Mouse (Mus musculus): Measurements from ENCODE around the gene Tha1.
"Not testable (repeated sequence)": the region's sequence is repeated elsewhere in the genome, so short reads cannot be mapped to it uniquely, and the experiment has no call there.

Gene Tha1

DNA sequence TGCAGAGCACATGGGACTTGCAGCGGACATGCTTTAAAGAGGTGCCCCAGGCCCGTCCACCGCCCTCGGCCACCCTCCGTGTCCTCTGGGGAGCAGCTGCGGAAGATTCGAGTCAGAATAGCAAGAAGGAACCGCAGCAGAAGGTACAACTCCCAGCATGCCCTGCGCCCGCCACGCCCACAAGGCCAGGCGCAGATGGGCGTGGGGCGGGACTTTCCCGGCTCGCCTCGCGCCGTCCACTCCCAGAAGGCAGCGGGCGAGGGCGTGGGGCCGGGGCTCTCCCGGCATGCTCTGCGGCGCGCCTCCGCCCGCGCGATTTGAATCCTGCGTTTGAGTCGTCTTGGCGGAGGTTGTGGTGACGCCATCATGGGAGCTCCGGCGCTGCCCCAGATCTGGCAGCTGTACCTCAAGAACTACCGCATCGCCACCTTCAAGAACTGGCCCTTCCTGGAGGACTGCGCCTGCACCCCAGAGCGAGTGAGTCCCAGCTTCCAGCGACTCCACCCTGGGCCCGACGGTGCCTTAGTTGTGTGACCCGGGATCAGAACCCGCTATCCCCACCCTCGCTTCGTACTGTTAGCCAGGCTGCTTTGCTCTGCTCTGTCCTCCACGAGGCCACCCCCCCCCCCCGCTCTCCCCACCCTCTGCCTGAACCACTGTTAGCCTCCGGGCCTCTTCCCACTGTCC is 24.2 kb downstream of the Tha1 start, which contains the start of gene Birc5:
TSS of gene Birc5 (plus strand) at position 267 of the 687 bp plus-strand sequence.
- DNase-seq (ENCODE audit: low read depth, low spot score), result peak; percentile 95

DNA sequence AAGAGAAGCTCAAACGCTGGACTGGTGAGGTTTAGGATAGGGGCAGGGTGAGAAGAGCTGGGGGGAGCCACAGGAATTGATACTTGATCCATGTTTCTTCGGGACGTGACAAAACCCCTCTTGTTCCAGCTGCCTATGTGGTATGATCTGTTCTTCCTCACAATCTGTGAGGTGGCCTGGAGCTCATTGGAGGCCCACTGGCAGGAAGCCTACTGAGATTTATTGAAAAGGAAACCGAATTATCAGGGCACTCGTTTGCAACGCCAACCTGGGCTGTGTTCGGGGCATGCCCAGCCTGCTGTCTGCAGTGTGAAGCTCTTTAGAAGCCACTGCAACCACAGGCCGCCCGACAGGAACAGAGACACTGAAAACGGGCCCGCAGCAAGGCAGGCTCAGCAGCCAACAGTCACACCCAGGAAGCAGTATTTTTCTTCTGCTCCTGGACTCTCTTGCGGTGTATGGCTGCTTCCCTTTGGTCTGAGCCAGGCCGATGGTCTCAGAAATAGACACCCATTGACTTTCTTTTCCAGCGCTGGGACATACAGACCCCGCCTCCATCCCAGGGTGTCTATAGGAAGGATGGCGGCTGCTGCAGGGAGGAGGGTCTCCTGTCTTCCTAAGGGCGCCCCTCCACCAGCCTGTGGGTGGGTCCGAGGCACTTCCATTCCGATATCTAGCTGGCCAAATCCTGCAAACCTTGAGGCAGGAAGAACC is 24.9 kb downstream of the Tha1 start:
- DNase-seq (ENCODE audit: low read depth, low spot score), result no peak

- DNase-seq (ENCODE audit: low read depth, low spot score), result no peak
Measured at GRCm38 (mm10) chr11:117847593-117848215, 25.6 kb downstream of the Tha1 start.

DNA sequence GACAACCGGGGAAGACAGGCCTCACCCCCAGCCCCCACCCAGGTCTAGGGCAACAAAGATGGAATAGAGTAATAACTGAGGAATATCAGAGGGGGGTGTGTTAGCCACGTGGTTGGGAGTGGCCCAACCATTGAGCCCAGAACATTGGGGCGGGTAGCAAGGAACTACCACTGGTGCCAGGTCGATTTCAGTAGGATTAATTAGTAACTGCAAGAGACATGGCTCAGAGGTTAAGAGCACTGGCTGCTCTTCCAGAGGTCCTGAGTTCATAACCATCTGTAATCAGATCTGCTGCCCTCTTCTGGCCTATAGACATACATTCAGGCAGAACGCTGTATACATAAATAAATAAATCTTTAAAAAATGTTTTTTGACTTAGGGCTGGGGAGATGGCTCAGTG is 26.6 kb downstream of the Tha1 start:
- no peak for DNase-seq (ENCODE audit: low read depth, low spot score)

DNA sequence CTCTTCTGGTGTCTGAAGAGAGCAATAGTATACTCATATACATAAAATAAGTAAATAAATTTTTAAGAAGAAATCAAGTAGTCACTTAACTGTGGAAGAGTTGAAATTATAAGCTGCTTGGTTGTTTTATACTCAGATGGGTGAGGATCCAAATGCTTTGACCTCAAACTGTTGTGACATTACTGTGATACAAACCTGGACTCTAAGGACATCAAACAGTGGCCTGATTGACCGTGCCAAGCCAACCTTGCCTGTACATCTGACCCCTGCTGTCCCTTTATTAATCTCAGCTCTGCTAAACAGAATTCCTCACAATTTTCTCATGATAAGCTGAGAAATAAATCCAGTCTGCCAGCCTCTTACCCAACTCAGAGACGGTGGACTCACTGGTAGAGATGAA is 27.6 kb downstream of the Tha1 start:
- DNase-seq (ENCODE audit: low read depth, low spot score), result no peak

GRCm38 (mm10) chr11:117844997-117845396 is 28.3 kb downstream of the Tha1 start:
- DNase-seq (ENCODE audit: low read depth, low spot score), result no peak

- no peak for DNase-seq (ENCODE audit: low read depth, low spot score)
Measured at GRCm38 (mm10) chr11:117843434-117843833, 29.8 kb downstream of the Tha1 start.

DNA sequence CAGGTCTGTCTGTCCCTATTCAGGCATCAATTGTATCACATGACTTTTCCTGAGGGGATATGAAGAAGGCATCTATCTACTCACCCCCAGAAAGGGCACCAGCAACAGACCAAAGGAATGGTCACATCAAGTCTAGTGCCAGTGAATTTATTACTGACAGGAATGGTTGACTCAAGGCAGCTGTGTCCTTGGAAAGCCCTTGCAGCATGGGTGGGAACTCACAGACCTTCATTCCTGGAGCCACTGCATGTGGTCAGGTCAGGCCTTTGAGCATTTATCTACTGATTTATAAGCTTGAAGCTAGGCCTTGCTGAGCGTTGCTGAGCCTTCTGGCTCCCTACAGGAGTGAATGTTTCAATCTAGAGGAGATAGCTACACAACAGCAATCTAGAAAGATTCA is 32.4 kb downstream of the Tha1 start:
- no peak for DNase-seq (ENCODE audit: low read depth, low spot score)

- DNase-seq (ENCODE audit: low read depth, low spot score), result no peak
Measured at GRCm38 (mm10) chr11:117839021-117839420, 34.3 kb downstream of the Tha1 start.

DNA sequence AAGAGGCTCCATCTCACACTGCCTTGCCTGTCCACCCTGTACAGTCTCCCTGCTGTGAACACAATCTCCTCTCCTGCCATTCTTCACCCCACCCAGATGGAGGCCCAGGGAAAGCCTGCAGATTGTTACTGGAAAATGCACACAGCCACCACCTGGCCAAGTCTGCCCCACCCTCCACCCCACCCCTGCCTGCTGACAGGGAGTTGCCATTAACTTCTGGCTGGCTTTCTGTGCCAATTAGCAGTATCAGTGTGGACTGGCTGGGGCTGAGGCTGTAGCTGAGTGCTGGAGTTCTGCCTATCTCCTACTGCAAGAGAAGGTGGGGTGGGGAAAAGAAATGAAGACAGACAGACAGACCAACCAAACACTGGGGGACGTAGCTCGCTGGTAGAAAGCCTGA is 34.7 kb downstream of the Tha1 start:
- DNase-seq (ENCODE audit: low read depth, low spot score), result no peak

GRCm38 (mm10) chr11:117836306-117836705 is 37.0 kb downstream of the Tha1 start:
- DNase-seq (ENCODE audit: low read depth, low spot score), result peak; percentile 44

GRCm38 (mm10) chr11:117834086-117834485 is 39.2 kb downstream of the Tha1 start:
- no peak for DNase-seq (ENCODE audit: low read depth, low spot score)

DNA sequence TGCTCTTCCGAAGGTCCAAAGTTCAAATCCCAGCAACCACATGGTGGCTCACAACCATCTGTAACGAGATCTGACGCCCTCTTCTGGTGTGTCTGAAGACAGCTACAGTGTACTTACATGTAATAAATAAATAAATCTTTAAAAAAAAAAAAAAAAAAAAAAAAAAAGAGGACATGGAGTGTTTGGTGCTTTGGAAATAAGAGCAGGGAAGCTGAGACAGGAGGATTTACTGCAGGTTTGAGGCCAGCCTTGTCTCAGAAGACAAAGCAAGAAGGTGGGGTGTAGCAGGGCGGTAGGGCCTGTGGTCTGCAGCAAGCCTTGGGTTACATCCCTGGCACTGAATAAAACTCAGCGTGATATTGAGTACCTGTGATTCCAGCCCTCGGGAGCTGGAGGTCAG is 39.8 kb downstream of the Tha1 start:
- not testable (repeated sequence) for DNase-seq (ENCODE audit: low read depth, low spot score)

DNA sequence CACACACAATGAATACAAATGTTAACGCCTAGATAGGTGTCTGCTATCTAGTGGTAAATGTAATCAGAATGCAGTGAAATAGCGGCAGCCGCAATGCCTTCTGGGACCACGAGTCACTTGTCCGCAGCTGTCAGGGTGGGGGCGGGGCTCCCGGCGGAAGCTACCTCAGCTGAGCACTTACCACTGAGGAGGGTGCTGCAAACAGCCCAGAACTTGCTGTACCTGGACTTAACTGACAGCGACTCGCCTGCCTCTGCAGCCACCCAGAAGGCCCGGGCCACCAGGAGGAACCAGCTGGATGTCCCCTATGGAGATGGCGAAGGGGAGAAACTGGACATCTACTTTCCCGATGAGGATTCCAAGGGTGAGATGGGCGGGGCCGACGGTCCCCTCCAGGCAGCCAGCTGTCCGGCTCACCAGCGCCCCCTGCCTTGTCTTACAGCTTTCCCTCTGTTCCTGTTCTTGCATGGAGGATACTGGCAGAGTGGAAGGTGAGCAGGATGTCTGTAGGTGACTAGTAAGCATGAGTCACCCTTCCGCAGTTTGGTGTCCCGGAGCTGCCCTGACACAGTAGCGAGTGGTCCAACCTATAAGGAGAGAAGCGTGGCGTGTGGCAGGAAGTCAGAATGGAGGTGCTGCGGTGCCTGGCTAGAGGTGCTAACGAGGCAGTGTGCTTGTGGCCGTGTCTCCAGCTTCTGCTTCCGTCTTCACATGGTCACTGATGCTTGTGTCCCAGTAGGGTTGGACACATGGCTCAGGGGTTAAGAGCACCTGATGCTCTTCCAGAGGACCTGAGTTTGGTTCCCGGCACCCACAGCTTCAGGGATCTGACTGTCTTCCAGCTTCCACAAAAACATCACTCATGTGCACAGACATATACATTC is 41.0 kb downstream of the Tha1 start:
- DNase-seq (ENCODE audit: low read depth, low spot score), result peak; percentile 70

- DNase-seq (ENCODE audit: low read depth, low spot score), result no peak
Measured at GRCm38 (mm10) chr11:117830401-117830800, 42.9 kb downstream of the Tha1 start.

DNA sequence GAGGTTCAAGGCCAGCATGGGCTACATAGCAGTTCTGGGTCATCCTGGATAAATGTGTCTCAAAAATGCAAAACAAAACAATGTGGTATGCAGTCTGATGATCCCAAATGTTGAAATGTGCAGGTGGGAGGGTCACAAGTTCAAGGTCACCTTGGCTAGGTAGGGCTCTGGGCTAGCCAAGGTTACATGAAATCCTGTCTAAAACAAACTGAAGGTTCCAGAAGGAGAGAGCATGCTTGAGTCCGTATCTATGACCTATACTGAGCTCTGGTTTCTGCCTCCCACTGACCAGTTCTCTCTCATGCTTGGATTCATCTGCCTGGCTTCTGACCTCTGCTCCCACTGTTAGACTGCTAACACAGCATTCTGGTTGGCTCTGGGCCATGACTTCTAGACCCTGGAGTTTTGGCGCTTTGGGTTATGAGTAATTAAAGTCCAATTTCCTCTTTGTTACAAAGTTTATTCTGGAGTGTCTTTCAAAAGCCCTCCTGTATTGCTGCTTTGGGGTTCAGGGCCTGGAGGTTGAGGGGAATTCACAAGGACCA is 43.5 kb downstream of the Tha1 start:
- no peak for DNase-seq (ENCODE audit: low read depth, low spot score)

- no peak for DNase-seq (ENCODE audit: low read depth, low spot score)
Measured at GRCm38 (mm10) chr11:117828888-117829604, 44.2 kb downstream of the Tha1 start.

- no peak for DNase-seq (ENCODE audit: low read depth, low spot score)
Measured at GRCm38 (mm10) chr11:117828149-117828887, 45.0 kb downstream of the Tha1 start.

- DNase-seq (ENCODE audit: low read depth, low spot score), result no peak
Measured at GRCm38 (mm10) chr11:117827386-117827785, 45.9 kb downstream of the Tha1 start.

DNA sequence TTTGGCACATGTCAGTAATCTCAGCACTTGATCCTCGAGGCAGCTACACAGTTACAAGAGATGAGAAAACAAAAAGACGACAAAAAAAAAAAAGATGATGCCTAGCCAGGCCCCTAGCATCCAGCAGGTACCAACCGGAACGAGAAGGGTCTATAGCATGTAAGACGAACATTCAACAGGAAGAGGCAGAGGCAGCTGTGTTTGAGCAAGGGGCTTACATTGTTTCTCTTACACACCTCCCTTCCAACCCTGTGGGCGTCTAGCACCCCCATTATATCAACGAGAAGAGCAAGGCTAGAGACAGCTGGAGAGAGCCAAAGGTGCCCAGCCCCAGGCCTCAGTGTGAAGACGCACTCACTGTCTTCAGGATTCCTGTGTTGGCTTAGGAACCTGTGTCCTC is 46.4 kb downstream of the Tha1 start:
- DNase-seq (ENCODE audit: low read depth, low spot score), result no peak

All from forelimb bud, embryonic 11.5 days (tissue).